Mouse (Mus musculus): Measurements from ENCODE around the gene Gm21190.
"Not testable (repeated sequence)": the region's sequence is repeated elsewhere in the genome, so short reads cannot be mapped to it uniquely, and the experiment has no call there.

The Gm21190 gene

DNA sequence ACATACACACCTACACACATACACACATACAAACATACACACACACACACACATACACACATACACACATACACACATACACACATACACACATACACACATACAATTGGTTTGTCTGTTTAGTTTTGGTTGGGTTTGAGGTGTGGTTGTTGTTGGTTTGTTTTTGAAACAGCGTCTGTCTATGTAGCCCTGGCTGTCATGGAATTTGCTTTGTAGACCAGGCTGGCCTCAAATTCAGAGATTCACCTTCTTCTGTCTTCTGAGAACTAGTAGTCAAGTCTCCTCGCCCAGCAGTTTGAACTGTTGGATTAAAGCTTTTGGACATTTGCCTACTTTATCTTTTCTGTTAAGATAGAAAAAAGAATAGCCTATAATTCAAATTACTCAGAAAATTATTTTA is 38.1 kb downstream of the Gm21190 start:
- not testable (repeated sequence) for DNase-seq (ENCODE audit: low spot score in 2 of 2)

DNA sequence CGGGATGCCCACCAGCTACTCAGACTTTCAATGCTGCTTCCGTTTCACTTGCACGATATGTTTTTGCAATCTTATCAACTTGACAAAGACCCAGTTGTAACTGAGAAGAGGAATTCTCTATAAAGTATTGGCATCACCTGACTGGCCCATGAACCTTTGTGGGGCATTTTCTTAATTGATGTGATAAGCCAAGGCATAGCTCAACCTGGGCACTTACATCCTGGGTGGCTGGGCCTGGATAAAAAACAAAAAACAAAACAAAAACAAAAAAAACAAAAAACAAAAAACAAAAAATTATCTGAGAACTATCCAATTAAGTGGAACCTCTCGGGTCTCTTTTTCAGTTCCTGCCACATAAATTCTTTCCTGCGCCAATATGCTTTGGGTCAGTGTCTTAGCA is 40.3 kb downstream of the Gm21190 start:
- no peak for DNase-seq (ENCODE audit: low spot score in 2 of 2)

DNA sequence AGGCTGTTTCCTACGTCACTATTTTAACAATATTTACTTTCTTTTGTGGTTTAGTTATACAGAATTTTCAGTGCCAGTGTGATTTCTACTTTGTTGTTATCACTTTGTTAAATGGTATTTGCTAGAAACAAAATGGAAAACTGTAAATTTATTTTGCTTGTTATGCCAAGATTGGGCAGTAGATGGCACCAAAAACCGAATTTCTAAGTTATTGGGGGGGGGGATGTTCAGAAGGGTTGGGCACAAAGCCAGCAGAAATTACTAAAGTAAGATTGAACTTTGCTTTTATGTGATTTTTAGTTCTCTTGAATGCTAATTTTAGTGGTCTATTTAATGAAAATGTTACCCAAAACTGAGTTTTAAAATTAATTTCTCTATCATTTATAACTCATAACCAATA is 44.4 kb downstream of the Gm21190 start:
- DNase-seq (ENCODE audit: low spot score in 2 of 2): not testable (repeated sequence)

DNA sequence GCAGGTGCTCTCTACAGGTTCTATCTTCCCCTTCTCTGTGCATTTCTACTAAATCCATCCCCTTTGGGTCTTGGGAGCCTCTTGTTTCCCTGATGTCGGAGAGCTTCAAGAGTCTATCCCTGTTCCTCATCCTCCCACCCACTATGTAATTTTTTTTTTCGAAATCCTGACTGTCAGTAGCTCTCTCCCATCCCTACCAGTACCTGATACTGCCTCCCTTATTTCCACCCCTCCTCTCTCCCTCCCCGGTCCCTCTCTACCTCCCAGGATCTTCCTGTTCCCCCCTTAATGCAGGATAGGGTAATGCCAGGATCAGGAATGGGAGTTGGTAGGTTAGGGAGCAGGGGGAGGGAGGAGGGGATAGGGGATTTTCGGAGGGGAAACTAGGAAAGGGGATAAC is 45.4 kb downstream of the Gm21190 start:
- not testable (repeated sequence) for DNase-seq (ENCODE audit: low spot score in 2 of 2)

DNA sequence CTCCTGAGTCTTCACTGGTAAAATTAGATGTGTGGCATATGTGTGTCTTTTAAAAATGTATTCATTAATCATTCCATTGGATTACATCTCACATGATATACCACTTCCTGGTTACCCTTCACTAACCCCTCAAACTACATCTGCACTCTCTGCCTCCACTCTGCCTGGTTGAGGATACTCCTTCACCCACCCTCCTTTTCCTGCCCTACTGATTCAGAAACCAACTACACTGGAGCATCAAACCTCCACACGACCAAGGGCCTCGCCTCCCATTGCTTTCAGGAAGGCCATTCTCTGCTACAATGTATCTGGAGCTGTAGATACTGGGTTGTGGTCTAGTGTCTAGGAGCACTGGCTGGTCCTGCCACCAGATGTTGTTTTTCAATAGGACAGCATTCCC is 46.2 kb downstream of the Gm21190 start:
- DNase-seq (ENCODE audit: low spot score in 2 of 2): not testable (repeated sequence)

DNA sequence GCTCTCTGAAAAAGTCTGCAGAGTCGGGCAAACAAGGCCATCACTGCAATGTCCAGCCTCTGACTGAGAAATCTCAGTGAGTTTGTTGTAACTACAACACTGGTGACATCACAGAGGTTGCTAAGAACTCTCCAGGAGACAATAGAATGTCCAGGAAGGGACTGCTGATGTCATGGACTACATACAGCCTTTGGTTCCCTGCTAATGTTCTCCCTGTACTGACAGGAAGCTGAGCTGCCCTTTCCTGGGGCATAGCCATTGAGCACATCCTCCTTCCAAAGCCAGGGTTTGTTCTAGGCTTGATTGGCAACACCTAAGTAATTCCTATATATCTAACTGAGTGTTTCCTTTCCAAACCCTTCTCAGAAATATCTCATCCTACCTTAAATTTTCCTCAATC is 52.6 kb downstream of the Gm21190 start, which contains the start of gene Gm21149:
Gene Gm21149, minus strand, starts transcription at position 101 of the 400 bp plus-strand sequence.
- DNase-seq (ENCODE audit: low spot score in 2 of 2): not testable (repeated sequence)
